Mouse (Mus musculus) neural tube, embryonic 11.5 days (tissue): ENCODE measurements around the gene Cacna1s. TPM values are rescaled to one million over a fixed set of nuclear protein-coding genes. Genes with fewer than 3 reads are reported as not detected.

Source experiments
- ATAC-seq: fragments of 200-750 bp; cut with Nextera tagmentation; 2 replicates; pipeline ENCODE4 v1.8.0; 2017; ENCODE audit warnings: moderate number of reproducible peaks, mild to moderate bottlenecking, moderate TSS enrichment, moderate library complexity; ENCODE audit not compliant: insufficient read depth, low FRiP score, low TSS enrichment
- DNase-seq: peaks from one replicate; pipeline ENCODE4 v3.0.0-alpha.2; 2015; ENCODE audit warnings: low spot score
- H3K27ac ChIP-seq: fragments of 300-500 bp; sonication (generic); 2 replicates; pipeline ENCODE4 v1.5.1; 2014; ENCODE audit warnings: low read depth, mild to moderate bottlenecking, low read length
- H3K27me3 ChIP-seq: fragments of 300-500 bp; sonication (generic); 2 replicates; pipeline ENCODE4 v1.6.1; 2014; ENCODE audit warnings: mild to moderate bottlenecking, low read length, mixed read lengths; ENCODE audit not compliant: control insufficient read depth, insufficient read depth
- H3K36me3 ChIP-seq: fragments of 300-500 bp; sonication (generic); 2 replicates; pipeline ENCODE4 v1.6.1; 2014; ENCODE audit warnings: mild to moderate bottlenecking, low read length, moderate library complexity, mixed read lengths; ENCODE audit not compliant: control insufficient read depth, insufficient read depth
- H3K4me1 ChIP-seq: fragments of 300-500 bp; sonication (generic); 2 replicates; pipeline ENCODE4 v1.6.1; 2014; ENCODE audit warnings: low read length, mixed read lengths; ENCODE audit not compliant: control insufficient read depth, insufficient read depth
- H3K4me2 ChIP-seq: fragments of 300-500 bp; sonication (generic); 2 replicates; pipeline ENCODE4 v1.6.1; 2014; ENCODE audit warnings: low read depth, mild to moderate bottlenecking, moderate library complexity
- H3K4me3 ChIP-seq: fragments of 300-500 bp; sonication (generic); 2 replicates; pipeline ENCODE4 v1.5.1; 2014; ENCODE audit warnings: low read depth, low read length
- H3K9ac ChIP-seq: fragments of 300-500 bp; sonication (generic); 2 replicates; pipeline ENCODE4 v1.6.1; 2014; ENCODE audit warnings: mild to moderate bottlenecking, low read length
- H3K9me3 ChIP-seq: fragments of 300-500 bp; sonication (generic); 2 replicates; pipeline ENCODE4 v1.6.1; 2016; ENCODE audit warnings: low read length; ENCODE audit not compliant: control insufficient read depth
- WGBS: fragments of 180-500 bp; shearing (Covaris S2); extraction: QIAGEN DNeasy Blood & Tissue Kit; methylation state at CpG from one replicate; pipeline ENCODE4 v1.1.7; 2014; 5-methylcytosine and 5-hydroxymethylcytosine counted together
- polyA plus RNA-seq: library from polyadenylated mRNA; unstranded; fragments of >200 nt; fragmentation: Nextera tagmentation; extraction: Ambion mirVana; gene quantifications from 2 replicates; pipeline ENCODE4 v1.2.1, GENCODE M21; 2014

Gene Cacna1s
- polyA plus RNA-seq, 1 experiment from 2014 or later, result 0.73 TPM

DNA sequence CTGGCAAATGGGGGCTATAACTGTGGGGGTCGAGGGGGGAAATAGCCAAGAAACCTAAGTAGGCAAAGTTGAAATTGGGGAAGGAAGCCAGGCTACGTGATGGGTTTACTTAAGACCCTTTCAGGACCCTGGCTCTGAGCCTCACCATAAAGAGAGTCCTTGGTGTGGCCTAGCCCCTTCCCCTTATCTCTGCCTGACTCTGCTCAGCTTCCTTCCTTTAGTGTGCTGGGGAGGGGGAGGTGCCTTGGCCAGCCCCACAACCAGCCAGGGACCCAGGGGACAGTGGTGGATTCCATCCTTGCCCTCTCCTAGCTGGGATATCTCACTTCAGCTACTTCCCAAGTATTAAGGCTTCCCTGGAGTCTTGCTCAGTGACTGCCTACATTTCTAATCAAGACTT, 82.0 kb downstream of the Cacna1s start:
- ATAC-seq, result no peak
- Histone ChIP-seq H3K27ac (no peak overlapping the region), H3K4me3 (no peak overlapping the region), H3K4me2 (no peak overlapping the region), H3K36me3 (no peaks in the 10 kb centered on the region), H3K9me3 (no peaks in the 10 kb centered on the region), H3K4me1 (peaks cover 56% of the 10 kb centered on the region), H3K27me3 (no peaks in the 10 kb centered on the region), H3K9ac (no peak overlapping the region)
- 61% methylated on average over 2 of the region's 2 CpGs for WGBS
- DNase-seq, result no peak

DNA sequence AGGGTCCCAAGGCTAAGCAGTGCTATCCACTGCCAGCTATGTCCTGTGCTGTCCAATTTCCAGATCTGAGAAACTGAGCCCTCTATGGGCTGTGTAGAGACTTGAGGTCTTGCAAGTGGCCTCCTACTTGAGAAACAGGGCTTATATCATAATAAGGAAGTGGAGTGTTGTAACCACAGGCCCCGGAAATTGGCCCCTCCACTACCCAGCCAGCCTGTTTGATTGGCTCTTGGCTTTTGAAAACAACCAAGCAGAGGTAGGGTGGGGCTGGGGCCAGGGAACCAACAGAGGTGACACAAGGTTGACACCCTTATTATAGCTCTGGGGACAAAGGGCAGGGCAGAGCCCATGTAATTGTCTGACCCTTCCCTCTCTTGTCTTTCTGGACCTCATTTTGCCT, 82.5 kb downstream of the Cacna1s start:
- WGBS, result 26% methylated on average over 1 of the region's 1 CpGs
- H3K4me3 ChIP-seq, result no peak overlapping the region
- DNase-seq, result no peak
- H3K4me2 ChIP-seq, result no peak overlapping the region
- no peaks in the 10 kb centered on the region for H3K27me3 ChIP-seq
- H3K36me3 ChIP-seq, result no peaks in the 10 kb centered on the region
- ATAC-seq, result no peak
- peaks cover 59% of the 10 kb centered on the region for H3K4me1 ChIP-seq
- H3K9ac ChIP-seq, result no peak overlapping the region
- no peaks in the 10 kb centered on the region for H3K9me3 ChIP-seq
- H3K27ac ChIP-seq, result no peak overlapping the region

DNA sequence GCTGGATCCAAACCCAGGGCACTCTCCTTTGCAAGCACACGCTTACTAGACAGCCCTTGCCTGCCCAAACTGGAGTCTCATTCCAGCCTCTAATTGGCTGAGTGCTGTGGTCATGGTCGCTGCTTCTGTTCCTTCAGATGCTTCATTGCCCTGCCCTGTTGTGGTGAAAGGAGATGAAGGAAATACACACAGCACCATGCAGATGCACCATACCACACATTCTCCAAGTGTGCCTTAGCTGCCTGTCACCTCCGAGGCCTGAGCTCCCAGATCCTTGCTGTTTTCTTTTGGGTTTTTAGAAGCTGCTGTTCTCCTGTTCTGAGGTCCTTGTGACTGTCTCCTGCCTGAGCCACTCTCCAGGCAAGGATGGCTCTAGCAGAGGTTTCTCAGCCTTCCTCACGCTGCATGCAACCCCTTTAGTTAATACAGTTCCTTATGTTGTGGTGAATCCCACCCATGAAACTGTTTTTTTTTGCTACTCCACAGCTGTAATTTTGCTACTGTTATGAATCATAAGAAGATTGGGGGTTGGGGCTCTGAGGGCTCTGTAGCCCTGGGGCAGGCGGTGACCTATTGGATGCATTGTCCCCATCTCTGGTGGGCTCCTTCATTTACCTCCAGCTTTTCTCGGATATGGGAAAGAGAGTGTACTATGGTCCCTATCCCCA, 83.4 kb downstream of the Cacna1s start:
- no peak overlapping the region for H3K9ac ChIP-seq

DNA sequence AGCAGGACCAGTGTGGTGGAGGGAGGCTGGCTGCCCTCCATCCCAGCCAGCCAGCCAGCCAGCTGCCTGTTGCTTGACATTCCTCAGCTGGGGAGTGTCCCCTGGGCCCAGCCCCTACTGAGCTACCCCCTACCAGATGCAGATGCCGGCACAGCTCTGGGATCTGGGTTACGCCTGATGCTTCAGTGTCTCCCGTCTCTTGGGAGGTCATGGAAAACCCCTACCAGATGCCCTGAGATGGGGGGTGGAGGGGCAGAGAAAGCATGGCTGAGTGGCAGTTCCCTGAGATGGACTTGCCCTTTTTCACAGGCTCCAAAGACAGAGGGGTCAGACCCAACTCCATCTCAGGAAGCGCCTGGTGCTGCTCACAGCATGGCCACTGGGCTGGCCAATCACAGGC, 84.0 kb downstream of the Cacna1s start:
- no peak overlapping the region for H3K4me2 ChIP-seq
- no peak for DNase-seq
- H3K27ac ChIP-seq, result peak overlapping the region; percentile 15; the same call in 1 of the 2 replicates

More for the DNA sequence above, 83.4 kb downstream of the Cacna1s start:
- no peak for DNase-seq
- 69% methylated on average over 6 of the region's 6 CpGs for WGBS
- no peak for ATAC-seq
- no peaks in the 10 kb centered on the region for H3K27me3 ChIP-seq
- H3K36me3 ChIP-seq, result no peaks in the 10 kb centered on the region
- H3K9me3 ChIP-seq, result no peaks in the 10 kb centered on the region
- no peak overlapping the region for H3K4me3 ChIP-seq
- H3K4me1 ChIP-seq, result peaks cover 59% of the 10 kb centered on the region
- no peak overlapping the region for H3K27ac ChIP-seq
- H3K4me2 ChIP-seq, result no peak overlapping the region

DNA sequence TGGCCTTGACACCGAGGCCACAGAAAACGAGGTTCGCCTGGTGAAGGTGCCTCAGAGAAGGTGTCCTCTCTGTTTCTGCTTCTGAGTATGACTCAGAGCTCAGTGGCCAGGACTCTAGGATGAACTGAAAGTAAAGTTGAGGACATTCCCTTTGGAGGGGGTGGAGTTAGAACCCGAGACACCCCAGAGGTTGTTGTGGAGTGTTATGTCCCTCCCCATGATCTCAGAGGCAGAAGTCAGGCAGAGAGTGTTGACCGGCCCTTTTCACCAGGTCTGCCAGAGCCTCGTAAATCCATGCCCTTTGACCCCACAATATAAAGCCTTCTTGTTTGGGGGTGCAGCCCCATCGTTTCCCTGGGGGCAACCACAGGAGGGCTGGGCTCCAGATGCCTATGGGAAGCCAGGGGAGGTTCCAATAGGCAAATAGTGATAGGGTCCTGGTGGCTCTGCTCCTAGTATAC, 84.6 kb downstream of the Cacna1s start:
- no peak overlapping the region for H3K4me3 ChIP-seq
- H3K4me1 ChIP-seq, result peaks cover 67% of the 10 kb centered on the region
- H3K27me3 ChIP-seq, result no peaks in the 10 kb centered on the region
- H3K9me3 ChIP-seq, result no peaks in the 10 kb centered on the region
- H3K9ac ChIP-seq, result no peak overlapping the region
- ATAC-seq, result no peak
- no peaks in the 10 kb centered on the region for H3K36me3 ChIP-seq
- no peak for DNase-seq
- H3K4me2 ChIP-seq, result 0 out of 2 replicates have a peak overlapping the region, but pooled peaks have one; percentile 2
- WGBS, result 27% methylated on average over 7 of the region's 7 CpGs
- H3K27ac ChIP-seq, result peak overlapping the region; percentile 15

More for the DNA sequence above, 84.0 kb downstream of the Cacna1s start:
- Histone ChIP-seq H3K9ac (no peak overlapping the region), H3K4me3 (no peak overlapping the region), H3K9me3 (no peaks in the 10 kb centered on the region), H3K27me3 (no peaks in the 10 kb centered on the region), H3K36me3 (no peaks in the 10 kb centered on the region), H3K4me1 (peaks cover 63% of the 10 kb centered on the region)
- 27% methylated on average over 4 of the region's 4 CpGs for WGBS
- no peak for ATAC-seq

DNA sequence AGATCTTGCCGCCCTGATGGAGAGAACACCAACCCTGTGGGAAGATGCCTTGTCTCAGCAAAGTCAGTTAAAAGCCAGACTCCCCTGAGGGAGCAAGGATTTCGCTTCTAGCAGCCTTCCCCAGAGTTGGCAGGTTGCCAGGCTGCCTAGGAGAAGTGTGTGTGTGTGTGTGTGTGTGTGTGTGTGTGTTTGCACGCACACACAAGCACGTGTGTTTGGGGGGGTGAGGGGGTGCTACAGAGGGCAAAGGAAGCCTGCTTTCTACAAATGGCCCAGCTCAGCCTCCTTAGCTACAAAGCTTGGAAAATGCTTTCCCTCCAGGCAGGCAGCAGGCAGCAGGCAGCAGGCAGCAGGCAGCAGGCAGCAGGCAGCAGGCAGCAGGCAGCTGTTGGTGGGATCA, 85.0 kb downstream of the Cacna1s start:
- H3K9me3 ChIP-seq, result no peaks in the 10 kb centered on the region
- ATAC-seq, result 0 out of 2 replicates have a peak, but pooled peaks have one; percentile 2
- H3K9ac ChIP-seq, result no peak overlapping the region
- WGBS, result 8% methylated on average over 4 of the region's 4 CpGs
- peak; percentile 74 for DNase-seq
- 0 out of 2 replicates have a peak overlapping the region, but pooled peaks have one; percentile 2 for H3K4me2 ChIP-seq
- H3K4me1 ChIP-seq, result peaks cover 67% of the 10 kb centered on the region
- H3K4me3 ChIP-seq, result no peak overlapping the region
- H3K27ac ChIP-seq, result peak overlapping the region; percentile 15; the same call in 1 of the 2 replicates
- no peaks in the 10 kb centered on the region for H3K36me3 ChIP-seq
- no peaks in the 10 kb centered on the region for H3K27me3 ChIP-seq

DNA sequence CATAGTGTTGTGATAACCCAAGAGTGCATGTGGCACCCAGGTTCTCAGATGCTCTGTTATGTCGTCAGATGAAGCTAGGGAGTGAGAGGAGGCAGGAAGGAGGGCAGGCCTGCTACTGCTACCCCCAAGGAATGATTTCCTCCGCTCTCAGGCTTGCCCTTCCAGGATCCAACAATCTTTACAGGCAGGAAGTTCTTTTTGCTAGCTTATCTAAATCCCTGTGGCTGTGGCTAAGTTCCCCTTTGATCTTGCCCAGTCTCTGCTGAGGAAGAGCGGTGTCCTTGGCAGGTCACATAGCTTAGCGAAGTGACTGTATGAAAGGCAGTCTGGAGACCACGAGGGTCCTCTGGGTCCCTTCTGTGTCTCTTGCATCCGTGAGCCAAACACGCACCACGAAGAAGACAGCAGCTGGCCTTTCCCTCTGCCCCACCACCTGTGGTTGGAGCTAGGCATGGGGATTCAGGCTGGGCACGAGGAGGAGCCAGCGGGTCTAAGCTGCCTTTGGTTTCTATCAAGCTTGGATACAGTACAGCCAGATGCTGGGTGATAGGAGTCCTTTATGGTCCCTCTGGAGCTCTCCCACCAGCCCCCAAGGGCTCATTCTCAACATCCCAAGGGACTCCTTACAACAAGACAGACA, 85.8 kb downstream of the Cacna1s start:
- 41% methylated on average over 10 of the region's 10 CpGs for WGBS
- no peaks in the 10 kb centered on the region for H3K9me3 ChIP-seq
- no peak overlapping the region for H3K9ac ChIP-seq
- H3K4me3 ChIP-seq, result no peak overlapping the region
- no peak for DNase-seq
- no peak for ATAC-seq
- no peak overlapping the region for H3K4me2 ChIP-seq
- no peak overlapping the region for H3K27ac ChIP-seq
- H3K36me3 ChIP-seq, result no peaks in the 10 kb centered on the region
- no peaks in the 10 kb centered on the region for H3K27me3 ChIP-seq
- peaks cover 68% of the 10 kb centered on the region for H3K4me1 ChIP-seq

DNA sequence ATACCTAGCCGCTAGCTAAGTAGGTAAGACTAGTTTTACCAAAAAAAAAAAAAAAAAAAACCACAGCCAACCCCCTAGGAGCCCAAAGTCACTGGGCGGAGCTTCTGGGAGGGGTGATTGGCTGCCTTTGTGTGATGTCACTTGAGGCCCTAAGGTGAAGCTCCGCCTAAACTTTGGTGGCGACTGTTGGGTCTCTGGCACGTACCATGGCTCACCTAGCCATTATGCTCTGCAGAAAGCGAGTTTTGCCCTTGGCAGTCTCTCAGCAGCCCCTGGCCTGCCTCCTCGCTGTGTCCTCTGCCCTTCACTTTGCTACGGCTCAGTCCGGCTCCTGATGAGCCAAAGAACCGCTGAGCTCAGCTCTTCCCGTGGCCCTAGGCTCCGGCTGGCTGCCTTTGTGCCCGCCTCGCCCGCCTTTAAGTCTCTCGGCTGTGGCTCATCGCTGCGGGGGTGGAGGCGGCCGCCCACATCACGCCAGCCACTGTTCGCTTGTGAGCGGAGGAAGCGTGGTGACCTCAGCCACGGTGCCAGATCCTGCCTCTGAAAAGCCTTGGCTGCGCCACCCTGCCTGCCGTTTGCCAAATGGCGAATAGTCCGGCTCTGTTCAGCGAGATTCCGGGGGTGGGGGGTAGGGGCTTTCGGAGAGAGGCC, 87.6 kb downstream of the Cacna1s start:
- DNase-seq, result peak; percentile 79
- H3K36me3 ChIP-seq, result no peaks in the 10 kb centered on the region
- under 1% methylated on average over 32 of the region's 32 CpGs for WGBS
- peak overlapping the region; percentile 83 for H3K9ac ChIP-seq
- H3K4me3 ChIP-seq, result peak overlapping the region; percentile 44
- ATAC-seq, result peak; percentile 37; the same call in 1 of the 2 replicates
- H3K4me2 ChIP-seq, result peak overlapping the region; percentile 91
- H3K27ac ChIP-seq, result peak overlapping the region; percentile 79; the same call in 1 of the 2 replicates
- peaks cover 68% of the 10 kb centered on the region for H3K4me1 ChIP-seq
- no peaks in the 10 kb centered on the region for H3K27me3 ChIP-seq
- no peaks in the 10 kb centered on the region for H3K9me3 ChIP-seq
